Mouse (Mus musculus) spleen, postnatal 4 days (tissue): ENCODE data around the gene Acp7.

Experiments used
- DNase-seq, 2 experiments: peaks; one replicate each; pipeline ENCODE4 v3.0.0; 2022; ENCODE audit warnings: low spot score in 2 of 2

Gene Acp7

GRCm38 (mm10) chr7:28576271-28576914, 54.7 kb downstream of the Acp7 start:
- no peak for DNase-seq

- no peak for DNase-seq
Observed at GRCm38 (mm10) chr7:28575597-28575996, 55.5 kb downstream of the Acp7 start.

- DNase-seq, result no peak
Observed at GRCm38 (mm10) chr7:28573236-28573635, 57.9 kb downstream of the Acp7 start.

- DNase-seq, result no peak
Observed at GRCm38 (mm10) chr7:28572689-28573088, 58.4 kb downstream of the Acp7 start.

- no peak for DNase-seq
Observed at GRCm38 (mm10) chr7:28570982-28571682, 60.0 kb downstream of the Acp7 start.

- DNase-seq, result no peak
Observed at GRCm38 (mm10) chr7:28570291-28570981, 60.7 kb downstream of the Acp7 start.

- peak; percentile 63 to 86 for DNase-seq
Observed at GRCm38 (mm10) chr7:28568253-28568652, 62.9 kb downstream of the Acp7 start.

- DNase-seq, result no peak
Observed at GRCm38 (mm10) chr7:28567539-28567938, 63.6 kb downstream of the Acp7 start.

- no peak for DNase-seq
Observed at GRCm38 (mm10) chr7:28565407-28565806, 65.7 kb downstream of the Acp7 start.

- no peak for DNase-seq
Observed at GRCm38 (mm10) chr7:28562951-28563350, 68.2 kb downstream of the Acp7 start.

GRCm38 (mm10) chr7:28562371-28562770, 68.8 kb downstream of the Acp7 start:
- DNase-seq, result no peak

GRCm38 (mm10) chr7:28561967-28562366, 69.2 kb downstream of the Acp7 start:
- no peak for DNase-seq

- DNase-seq, result no peak
Observed at GRCm38 (mm10) chr7:28560856-28561255, 70.3 kb downstream of the Acp7 start.

GRCm38 (mm10) chr7:28558486-28558885, 72.6 kb downstream of the Acp7 start:
- DNase-seq, result no peak

GRCm38 (mm10) chr7:28557708-28558107, 73.4 kb downstream of the Acp7 start:
- no peak for DNase-seq
